26 mouse cellular contexts compared by ENCODE assay signal in the genomic region with DNA sequence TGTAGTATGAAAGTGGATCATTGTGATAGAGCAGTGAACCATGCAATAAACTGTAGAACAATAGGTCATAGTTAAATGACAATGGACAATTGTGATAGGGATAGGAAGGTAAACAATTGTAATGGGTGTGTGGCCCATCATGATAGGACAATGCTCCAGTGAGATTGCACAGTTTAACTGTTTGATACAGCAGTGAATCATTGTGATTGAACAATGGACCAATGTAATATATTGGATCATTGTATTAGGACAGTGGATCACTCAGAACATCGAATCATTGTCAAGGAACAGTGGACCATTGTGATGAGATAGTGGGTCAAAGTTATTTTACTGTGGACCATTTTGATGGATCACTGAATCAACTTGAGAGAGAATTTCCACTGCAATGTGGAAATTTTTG.
"Had no signal": no experiment of that assay in that cellular context is flagged by ENCODE, and none has a peak within 500 bp of the region (broad histone marks: within the 10 kb centered on the region; RNA-seq: fewer than 3 reads in every experiment).

No protein-coding gene starts in this region.

- ATAC-seq: hindbrain, postnatal 0 days; intestine, embryonic 16.5 days had no signal

- H3K4me1 ChIP-seq: heart, embryonic 13.5 days; heart, embryonic 15.5 days; hindbrain, embryonic 13.5 days; hindbrain, embryonic 15.5 days; kidney, embryonic 15.5 days; limb, embryonic 10.5 days; limb, embryonic 12.5 days; liver, embryonic 13.5 days; liver, embryonic 15.5 days had no signal

- H3K4me2 ChIP-seq: heart, embryonic 11.5 days; heart, embryonic 13.5 days; heart, embryonic 15.5 days; hindbrain, embryonic 13.5 days; hindbrain, embryonic 15.5 days; kidney, embryonic 15.5 days; limb, embryonic 12.5 days; liver, embryonic 11.5 days; liver, embryonic 13.5 days; liver, embryonic 15.5 days had no signal

- DNase-seq: gastrocnemius, adult 2 months; gastrocnemius, postnatal 10 days; gastrocnemius, postnatal 25 days; heart, adult 18-20 months; heart, postnatal 14 days; heart, postnatal 36 days; kidney, adult 11 months; kidney, adult 2 months; kidney, adult 9 months; kidney, postnatal 14 days; kidney, postnatal 36 days; liver; liver, embryonic 13.5 days had no signal

- H3K4me3 ChIP-seq: gastrocnemius, adult 2 months; heart, embryonic 13.5 days; heart, embryonic 15.5 days; hindbrain, embryonic 13.5 days; hindbrain, embryonic 15.5 days; kidney, embryonic 15.5 days; limb, embryonic 10.5 days; limb, embryonic 12.5 days; liver, embryonic 13.5 days; liver, embryonic 15.5 days had no signal

- H3K27ac ChIP-seq: gastrocnemius, adult 2 months; heart, embryonic 13.5 days; heart, embryonic 15.5 days; hindbrain, embryonic 13.5 days; hindbrain, embryonic 15.5 days; hindbrain, postnatal 0 days; kidney, embryonic 15.5 days; kidney, postnatal 0 days; limb, embryonic 10.5 days; limb, embryonic 12.5 days; liver, embryonic 13.5 days; liver, embryonic 15.5 days had no signal

- H3K9me3 ChIP-seq: heart, embryonic 13.5 days; heart, embryonic 15.5 days; hindbrain, embryonic 13.5 days; hindbrain, embryonic 15.5 days; kidney, embryonic 15.5 days; limb, embryonic 10.5 days; limb, embryonic 12.5 days; liver, embryonic 13.5 days; liver, embryonic 15.5 days had no signal

- H3K9ac ChIP-seq: heart, embryonic 13.5 days; heart, embryonic 15.5 days; hindbrain, embryonic 13.5 days; hindbrain, embryonic 15.5 days; kidney, embryonic 15.5 days; limb, embryonic 12.5 days; liver, embryonic 13.5 days; liver, embryonic 15.5 days had no signal

- H3K36me3 ChIP-seq: heart, embryonic 13.5 days; heart, embryonic 15.5 days; hindbrain, embryonic 13.5 days; hindbrain, embryonic 15.5 days; kidney, embryonic 15.5 days; limb, embryonic 10.5 days; limb, embryonic 12.5 days; liver, embryonic 13.5 days; liver, embryonic 15.5 days had no signal

- H3K27me3 ChIP-seq: heart, embryonic 13.5 days; heart, embryonic 15.5 days; hindbrain, embryonic 13.5 days; hindbrain, embryonic 15.5 days; kidney, embryonic 15.5 days; limb, embryonic 12.5 days; liver, embryonic 13.5 days; liver, embryonic 15.5 days had no signal
